Mouse (Mus musculus) layer of hippocampus, adult 11-12 months (tissue): ENCODE data around the gene Ap1ar.

Experiments used
- DNase-seq: peaks from one replicate; pipeline ENCODE4 v3.0.0; 2022; ENCODE audit warnings: low spot score

Gene Ap1ar

DNA sequence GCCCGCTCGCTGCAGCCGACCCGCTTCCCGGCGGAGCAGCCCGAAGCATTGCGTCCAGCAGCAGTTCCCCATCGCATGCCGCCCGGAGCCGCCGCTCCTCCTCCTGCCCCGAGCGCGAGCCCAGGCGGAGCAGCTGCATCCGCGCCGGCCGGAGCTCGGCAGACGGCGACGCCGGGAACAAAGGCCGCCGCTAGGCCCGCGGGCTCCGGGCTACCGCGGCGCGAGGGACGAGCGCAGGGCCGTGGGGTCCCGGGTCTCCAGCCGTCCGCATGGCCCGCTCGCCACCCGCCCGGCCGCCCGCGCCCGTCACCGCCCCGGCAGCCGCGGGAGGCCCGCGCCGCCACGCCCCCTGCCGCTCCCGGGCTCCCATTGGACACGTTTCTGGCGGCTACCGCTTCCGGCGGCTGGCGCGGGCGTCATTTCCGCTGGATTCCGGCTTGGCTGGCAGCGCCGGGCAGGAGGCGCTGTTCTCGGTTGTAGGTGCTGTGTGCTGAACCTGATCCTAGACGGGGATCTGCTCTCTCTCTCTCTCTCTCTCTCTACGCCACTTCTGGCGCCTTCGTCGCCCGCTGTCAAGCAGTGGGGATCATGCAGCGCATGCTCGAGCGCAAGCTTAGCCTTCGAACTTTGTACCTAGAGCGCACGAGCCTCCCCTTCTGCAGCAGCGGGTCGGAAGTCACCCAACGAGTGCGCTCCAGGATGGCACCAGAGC is at the start of gene Ap1ar:
TSS of gene Ap1ar (minus strand) at position 370 of the 712 bp plus-strand sequence.
- peak; percentile 97 for DNase-seq

DNA sequence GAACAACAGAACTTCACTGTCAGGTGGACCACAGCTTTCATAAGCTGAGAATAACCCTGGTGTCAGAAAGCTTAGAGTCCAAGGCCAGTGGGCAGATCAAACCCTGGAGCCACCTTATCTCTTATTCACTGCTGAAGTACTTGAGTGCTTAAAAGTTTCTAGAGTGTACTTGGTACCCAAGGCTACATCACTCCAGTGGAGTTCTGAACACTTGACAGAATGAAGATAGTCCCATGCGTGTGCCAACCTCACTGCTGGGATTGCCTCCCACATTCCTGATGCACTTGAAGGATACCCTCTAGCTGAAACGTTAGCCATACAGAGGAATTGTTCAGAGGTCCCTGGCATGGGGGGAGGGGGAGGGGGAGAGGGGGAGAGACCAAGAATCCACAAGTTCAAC is 44.4 kb upstream of the Ap1ar start:
- no peak for DNase-seq

DNA sequence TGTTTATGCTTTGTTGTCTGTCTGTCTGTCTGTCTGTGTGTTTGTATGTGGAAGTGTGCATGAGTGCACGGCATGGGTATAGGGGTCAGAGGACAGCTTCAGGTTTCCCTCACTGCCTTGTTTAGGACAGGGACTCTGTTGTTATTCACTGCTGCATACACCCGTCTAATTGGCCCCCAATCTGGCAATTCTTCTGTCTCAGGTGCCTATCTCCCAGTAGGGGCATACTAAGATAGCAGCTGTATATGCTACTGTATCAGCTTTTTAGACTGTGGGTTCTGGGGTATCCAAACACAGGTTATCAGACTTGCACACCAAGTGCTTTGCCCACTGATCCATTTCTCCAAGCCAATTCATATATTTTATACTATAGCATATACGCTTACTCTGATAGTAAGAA is 42.6 kb upstream of the Ap1ar start:
- DNase-seq, result no peak

DNA sequence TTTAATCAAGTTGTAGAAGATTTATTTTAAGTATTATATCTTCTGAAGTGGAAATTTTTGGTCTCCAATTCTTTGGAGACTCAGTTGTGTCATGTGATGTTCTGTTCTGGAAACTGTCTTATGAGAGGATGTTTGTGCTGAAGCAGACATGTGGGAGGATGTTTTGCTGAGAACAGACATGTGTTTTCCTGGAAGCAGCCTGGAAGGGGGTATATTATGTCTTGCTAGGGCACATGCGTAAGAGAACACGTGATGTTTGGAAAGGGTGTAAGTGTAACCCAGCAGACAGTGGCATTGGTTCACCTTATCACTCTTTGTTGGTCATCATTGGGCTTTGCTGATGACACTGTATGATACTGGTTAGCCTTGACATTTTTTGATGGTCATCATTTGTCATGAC is 38.2 kb upstream of the Ap1ar start:
- DNase-seq, result no peak

DNA sequence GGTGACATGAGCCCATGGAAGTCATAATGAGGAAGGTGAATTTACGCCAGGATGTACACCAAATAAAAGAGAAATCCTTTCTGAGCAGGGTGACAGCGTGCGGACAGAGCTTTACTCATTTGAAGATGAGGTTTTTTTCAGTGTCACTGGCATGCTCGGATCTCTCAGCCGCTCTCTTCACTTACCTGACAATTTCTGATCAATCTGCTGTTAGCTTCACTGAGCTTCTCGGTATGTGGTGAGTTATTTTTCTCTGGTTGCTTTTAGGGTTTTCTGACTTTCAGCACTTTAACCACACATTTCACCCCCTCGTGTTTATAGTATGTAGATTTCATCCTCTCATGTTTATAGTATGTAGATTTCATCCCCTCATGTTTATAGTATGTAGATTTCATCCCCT is 37.7 kb upstream of the Ap1ar start:
- no peak for DNase-seq

DNA sequence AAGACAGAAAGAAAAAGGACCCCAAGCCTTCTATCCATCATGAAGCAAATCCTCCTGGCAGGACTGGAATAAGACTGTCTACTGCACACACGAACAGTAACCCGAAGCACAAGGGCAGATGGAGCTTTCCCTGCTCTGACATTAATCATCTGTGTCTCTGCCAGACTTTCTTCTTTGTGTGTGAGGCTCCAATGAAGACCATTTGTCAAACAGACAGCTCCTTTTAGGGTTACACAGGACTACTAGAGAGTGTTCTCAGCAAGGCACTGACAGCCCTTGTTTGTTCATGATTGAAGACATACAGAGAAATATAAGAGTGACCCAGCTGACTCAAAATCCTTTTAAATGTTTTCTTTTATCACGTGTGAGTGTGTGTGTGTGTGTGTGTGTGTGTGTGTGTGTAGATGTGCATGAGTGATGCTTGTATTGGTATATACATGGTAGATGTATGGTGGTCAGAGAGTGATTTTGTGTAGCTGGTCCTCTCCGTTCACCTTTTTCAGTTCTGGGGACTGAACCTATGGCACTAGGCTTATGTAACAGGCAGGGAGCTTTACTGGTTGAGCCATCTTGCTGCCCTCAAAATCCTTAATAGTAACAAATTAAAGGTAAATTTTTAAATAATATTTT is 37.0 kb upstream of the Ap1ar start:
- no peak for DNase-seq

DNA sequence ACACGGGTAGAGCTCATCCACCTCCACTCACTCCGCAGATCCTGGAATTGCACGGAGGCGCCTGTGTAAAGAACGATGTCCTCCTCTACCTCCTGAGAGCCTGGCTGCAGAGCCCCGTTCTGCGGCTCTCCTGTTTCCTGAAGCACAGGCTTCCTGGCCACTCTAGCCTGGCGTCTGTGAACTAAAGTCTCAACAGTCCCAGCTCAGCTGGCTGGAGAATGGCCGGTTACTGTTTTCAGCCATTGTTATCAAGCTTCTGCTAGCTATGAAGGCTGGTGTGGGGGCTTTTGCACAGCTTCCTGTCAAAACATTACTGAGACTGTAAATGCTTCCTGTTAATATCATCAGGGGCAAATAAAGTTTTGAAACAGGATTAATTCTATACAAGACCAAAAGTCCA is 34.3 kb upstream of the Ap1ar start:
- no peak for DNase-seq

DNA sequence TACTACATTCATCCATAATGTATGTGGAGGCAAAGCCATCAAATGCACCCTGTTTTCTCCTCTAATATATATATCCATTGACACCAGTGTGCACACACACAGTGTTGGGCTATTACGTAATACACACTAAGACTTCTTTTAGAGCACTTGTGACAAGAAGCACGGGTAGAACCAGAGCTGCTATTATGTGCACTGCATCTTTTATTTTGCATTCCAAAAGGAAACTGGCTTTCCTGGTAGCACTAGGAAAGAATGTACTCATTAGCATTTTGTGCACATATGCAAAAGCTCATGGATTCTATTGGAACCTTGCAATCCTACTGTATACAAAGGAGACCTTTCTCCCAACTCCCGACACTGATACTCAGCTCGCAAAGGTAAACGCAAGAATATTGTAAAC is 31.6 kb upstream of the Ap1ar start:
- DNase-seq, result no peak

DNA sequence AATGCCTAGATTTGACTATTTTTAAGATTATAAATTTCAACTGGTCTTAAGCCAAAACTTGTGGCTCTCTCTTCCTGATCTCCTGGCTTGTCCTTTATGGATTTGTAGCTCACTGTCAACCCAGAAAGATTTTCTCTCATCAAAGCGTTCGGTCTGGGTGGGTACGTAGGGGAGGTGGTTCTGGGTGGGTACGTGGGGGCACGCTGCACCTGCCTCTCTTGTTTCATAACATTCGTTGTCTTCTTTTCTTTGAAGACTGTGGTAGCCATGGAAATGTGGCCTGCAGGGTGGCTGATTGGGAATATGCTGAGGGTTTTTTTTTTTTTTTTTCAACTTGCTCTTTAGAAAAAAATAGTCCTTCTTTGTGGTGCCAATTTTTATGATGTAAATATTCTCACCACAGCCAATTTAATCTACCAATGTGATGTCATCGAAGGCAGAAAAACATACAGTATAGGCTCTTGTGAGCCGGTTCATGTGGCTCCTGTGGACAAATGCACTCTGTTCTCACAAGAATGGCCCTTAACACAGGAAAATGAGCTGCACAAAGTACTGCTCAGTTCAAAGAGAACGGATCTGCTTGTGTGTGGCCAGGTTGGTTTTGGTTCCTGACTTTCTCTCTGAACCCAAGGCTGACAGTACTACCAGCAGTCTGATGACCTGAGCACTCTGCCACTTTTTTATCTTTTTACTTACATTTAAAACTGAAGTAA is 30.9 kb upstream of the Ap1ar start:
- DNase-seq, result no peak

DNA sequence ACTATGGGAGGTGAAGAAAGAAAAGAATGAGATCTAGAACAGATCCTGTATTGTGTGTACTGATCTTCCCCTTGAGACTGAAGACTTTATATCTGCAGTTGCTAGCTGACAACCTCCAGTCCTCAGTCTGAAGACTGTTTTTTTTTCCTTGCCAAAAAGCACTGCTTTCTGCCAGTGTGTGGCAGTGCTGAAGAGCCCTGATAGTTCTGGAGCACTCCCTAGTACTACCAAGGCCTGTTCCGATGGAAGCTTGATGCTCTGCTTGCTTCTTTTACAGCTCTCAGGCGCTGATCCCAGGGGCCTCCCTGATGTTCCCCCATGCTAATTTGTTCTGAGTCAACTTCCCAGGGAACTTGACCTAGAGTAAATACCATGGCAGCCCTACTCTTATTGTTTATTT is 26.9 kb upstream of the Ap1ar start:
- DNase-seq, result no peak

DNA sequence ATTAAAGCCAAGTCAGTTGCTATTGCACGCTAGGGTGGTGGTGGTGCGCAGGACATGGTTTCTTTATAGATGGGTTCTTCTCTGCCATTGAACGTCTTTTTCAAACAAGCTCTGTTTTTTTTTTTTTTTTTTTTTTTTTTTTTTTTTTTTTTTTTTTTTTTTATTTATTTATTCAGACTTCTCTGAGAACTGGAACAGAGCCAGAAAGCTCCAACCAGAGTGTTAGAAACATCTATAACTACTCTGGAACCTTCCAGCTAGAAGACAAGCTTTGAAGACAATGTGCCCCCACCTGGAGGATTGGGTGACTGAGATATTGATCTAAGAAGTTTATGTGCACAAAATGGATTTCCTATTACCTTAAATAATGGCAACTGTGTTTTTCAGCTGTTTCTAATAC is 26.2 kb upstream of the Ap1ar start:
- DNase-seq, result no peak

DNA sequence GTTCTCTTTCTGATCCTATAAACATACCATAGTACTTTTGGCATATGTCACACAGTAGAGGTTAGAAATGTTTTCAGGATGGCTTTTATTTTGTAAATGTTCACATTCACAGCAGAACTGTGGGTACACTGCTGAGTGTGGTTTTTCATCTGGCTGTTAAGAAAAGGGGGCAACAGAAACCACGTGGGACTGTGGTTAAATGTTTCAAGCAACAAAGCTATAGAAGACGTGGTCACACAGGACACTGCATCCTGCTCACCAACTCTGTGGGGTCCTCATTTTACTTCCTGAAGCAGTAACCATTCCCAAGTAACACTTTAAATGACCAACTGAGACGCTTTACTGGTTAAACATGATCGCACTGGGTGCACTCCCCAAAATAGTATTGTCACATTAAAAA is 25.2 kb upstream of the Ap1ar start:
- no peak for DNase-seq

DNA sequence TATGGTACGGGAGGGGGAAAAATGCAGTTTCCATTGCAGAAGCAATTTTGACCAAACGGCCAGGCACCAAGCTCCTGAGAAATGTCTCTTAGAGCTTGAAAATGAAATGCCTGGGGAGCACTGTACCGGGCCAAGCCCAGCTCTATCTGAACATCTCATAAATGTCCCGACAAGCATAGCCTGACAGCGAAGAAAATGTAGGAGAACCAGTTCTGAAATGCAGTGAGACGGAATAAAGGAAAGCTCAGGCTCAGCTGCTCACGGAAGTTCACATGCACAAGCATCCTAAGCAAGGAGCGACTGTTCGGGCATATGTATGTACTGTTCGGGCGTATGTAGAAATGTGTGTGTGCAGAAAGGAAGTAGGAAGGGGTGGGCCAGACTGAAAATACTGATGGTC is 24.0 kb upstream of the Ap1ar start:
- no peak for DNase-seq

DNA sequence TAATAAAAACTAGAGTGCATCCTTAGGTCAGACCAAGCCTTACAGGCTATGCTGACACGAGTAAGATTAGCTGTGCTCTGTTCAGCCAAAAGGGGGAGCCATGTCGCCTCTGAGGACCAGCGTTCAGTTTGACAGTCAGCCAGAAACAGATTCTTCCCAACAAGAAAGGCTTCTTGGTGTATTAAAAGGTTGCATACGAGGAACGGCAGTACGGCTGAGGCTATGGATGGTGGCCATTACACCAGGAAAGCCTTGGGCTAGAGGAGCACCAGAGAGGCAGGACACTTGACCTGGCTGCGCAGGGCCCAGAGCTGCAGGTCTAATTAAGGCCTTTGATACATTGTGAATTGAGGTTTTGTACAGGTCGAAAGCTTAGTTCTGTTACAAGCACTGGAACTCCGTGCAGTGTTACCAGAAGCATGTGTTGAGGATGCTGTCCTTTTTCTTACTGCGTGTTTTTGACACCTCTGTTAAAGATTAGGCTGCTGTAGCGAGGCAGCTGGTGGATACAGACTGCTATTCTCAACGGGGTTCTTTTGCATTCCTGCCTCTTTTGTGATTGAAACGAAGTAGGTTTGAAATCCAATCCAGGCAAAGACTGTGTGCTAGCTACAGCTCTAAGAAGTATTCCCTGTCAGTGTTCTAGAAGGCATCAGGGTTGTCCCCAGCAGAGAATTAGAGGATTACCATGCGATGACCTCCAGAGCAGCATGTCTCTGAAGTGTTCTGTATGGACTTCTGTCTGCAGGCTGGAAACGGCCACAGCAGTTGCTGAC is 16.3 kb upstream of the Ap1ar start:
- DNase-seq, result peak; percentile 73

DNA sequence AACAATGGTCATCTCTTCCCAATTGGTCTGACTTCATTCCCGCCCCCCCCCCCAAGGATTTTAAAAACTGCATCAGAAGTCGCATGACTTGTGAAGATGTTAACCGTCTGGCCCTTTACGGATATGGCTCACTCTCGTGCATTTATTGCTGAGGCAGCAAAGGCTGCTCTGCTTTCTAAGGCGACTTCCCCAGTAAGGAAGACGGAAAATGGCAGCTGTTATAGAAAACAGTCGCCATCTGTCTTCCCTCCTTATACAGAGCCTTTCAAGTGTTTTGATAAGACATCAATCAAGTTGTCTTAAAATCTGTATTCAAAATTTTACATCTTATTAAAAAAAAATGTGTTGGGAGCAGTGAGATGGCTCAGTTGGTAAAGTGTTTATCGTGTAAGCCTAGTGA is 15.4 kb upstream of the Ap1ar start:
- DNase-seq, result no peak

DNA sequence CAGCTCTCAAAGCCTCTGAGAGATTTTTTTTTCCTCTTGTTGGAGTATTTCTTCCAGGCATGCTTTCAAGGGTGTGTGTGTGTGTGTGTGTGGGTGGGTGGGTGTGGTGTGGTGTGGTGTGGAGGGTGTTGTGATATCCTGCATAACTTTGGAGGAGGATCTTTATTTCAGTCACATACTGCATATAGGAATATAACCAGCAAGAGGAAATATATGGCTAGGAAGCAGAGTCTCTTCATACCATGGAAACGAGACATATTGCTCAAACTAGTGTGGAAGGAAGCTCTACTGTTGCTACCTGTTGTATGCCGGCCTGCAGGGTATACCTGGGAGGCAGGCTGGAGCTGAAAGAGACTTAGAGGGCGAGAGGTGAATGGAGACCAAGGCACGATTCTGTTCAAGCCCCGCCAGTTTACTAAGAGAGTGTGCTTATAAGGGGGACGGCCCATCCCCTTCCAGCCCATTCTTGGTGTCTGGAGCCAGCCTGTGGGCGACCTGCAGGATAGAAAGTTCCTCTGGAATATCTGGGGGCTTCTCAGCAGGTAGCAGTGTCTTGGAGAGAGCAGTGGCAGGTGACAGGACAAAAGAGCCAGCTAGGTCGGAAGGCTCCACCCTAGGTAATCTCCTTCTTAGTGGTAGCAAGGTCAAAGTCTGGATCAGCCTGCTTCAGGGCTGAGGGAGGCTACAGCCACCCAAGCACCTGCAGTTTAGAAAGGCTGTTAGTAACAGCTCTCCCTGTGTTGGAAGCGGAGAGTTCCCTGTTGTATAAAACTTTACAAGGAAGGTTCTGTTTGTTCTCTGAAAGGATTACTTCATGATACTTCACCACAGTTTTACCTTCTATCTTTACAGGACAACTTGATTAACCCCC is 13.7 kb upstream of the Ap1ar start:
- no peak for DNase-seq

DNA sequence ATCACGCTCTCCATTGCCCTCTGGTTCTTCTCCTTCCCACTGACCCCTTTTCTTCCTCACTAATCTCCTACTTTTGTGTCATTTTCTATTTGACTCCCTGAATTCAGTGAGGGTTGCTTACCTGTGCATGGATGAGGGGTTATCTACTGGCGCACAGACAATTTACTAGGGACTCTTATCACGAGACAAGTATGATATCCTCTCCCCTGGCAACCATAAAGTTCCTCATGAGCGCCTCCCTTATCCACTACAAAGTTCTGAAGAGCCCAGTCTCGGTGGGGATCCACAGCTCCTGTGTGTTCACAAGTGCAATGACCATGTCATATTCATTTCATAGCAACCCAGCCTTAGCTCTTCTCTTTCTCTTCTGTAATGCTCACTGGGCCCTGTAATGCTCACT is 12.6 kb upstream of the Ap1ar start:
- DNase-seq, result no peak

DNA sequence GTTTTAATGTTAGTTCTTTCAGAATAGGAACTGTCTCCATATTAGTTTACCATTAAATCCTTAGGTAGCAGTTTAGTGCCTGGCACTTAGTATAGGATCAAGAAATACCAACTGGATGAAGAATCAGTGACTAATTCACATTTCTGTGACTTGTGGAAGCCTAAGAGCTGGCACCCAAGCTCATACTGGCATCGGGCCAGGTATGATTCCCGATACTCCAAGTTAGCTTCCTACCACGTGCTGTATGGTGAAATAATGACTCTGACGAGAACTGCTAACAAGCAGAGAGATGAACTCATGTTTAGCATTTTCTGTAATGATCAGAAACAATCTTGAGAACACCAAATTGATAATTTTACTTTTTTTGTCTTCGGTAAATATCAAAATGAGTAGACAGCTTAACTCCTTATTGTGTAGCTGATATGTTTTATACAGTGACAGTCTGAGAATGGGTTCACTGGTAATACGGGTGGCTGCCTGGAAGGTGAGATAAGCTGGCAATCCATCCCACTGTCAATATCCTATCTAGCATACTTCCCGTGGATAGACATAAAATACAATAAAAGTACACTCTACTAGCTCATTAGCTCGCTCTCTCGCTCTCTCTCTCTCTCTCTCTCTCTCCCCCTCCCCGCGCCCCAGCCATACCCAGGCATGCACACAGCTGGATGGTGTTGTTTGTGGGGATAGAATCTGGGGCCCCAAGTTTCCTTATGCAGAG is 10.9 kb upstream of the Ap1ar start:
- no peak for DNase-seq

DNA sequence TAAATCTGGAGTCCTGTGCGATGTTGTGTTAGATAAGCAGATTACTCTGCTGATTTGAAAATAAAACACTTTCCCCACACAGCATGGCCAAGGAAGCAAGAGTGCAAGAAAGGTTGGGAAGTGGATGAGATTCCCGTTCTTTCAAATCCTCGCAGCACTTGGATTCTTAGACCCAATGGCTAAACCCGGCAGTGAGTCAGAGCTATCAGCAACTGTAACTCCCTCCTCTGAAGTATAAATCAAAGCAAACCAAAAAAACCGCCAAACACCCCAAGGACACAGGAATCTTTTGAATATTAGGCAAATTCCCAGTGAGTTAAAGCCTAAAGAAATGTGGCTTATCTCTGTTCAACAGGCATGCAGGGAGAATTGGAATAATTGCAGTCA is 6.6 kb upstream of the Ap1ar start:
- no peak for DNase-seq

DNA sequence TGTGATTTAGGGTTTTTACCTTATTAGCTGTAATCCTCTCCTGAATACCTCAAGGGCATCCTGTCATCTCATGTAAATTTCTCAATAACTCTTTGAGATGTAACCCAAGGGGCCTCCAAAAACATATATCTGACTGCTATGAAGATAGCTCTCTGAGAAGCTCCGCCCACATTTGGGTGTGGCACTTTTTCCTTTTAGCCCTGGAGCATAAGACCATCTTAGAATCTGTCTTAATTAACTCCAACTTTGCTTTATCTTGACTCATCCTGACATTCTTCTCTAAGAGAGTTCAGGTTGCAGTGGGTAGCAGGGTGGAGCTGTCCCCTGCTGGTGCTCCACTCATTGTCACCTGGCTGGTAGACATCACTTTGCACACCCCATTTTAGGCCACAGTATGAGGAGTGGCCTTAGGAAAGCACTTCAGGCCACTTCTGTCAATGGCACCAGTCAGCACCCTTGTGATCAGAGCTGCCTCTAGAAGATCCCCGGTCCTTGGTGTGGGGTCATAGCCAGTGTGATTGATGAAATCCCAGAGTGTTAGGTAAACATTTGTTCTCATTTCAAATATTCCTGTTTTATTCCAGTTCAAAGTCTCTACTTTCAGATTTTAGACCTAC is 6.1 kb upstream of the Ap1ar start:
- DNase-seq, result no peak

DNA sequence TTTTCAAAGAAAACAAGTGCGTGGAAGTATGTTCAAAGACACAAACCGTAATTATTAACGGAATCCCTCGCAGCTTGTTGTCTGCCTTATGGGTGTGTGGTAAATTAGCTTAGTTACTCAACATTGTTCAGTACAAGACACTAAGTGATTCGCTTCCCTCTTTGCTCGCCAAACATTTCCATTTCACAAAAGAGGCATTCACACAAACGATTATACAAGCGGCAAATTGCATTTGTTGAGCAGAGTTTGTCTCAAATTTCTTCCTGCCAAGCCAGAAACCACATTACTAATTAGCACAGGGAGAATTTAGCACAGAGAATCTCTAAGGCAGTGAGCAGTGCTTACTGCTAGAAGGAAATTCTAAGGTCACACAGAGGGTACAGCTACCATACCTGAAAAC is 4.6 kb upstream of the Ap1ar start:
- DNase-seq, result no peak
